Mouse (Mus musculus): ENCODE measurements at regions not wholly inside any gene's neighbourhood (a gene's known extent, or its start where the extent isn't known, plus 50 kb on each side); places are given as distances from the start of the nearest gene placed in this dataset.

- no peak overlapping the region for H3K27ac ChIP-seq
- 70% methylated on average over 3 of the region's 3 CpGs for WGBS
- H3K4me1 ChIP-seq: no peaks in the 10 kb centered on the region
- H3K4me3 ChIP-seq: no peak overlapping the region
- no peak for ATAC-seq (ENCODE audit: low FRiP score)
- H3K4me2 ChIP-seq (replicated peaks): no peak overlapping the region
- no peak overlapping the region for H3K9ac ChIP-seq
- no peaks in the 10 kb centered on the region for H3K27me3 ChIP-seq
- H3K36me3 ChIP-seq: no peaks in the 10 kb centered on the region
- no peaks in the 10 kb centered on the region for H3K9me3 ChIP-seq (replicated peaks)
These were observed 194.5 kb upstream of the Paip1 start for GRCm38 (mm10) chr13:119233869-119234268.

DNA sequence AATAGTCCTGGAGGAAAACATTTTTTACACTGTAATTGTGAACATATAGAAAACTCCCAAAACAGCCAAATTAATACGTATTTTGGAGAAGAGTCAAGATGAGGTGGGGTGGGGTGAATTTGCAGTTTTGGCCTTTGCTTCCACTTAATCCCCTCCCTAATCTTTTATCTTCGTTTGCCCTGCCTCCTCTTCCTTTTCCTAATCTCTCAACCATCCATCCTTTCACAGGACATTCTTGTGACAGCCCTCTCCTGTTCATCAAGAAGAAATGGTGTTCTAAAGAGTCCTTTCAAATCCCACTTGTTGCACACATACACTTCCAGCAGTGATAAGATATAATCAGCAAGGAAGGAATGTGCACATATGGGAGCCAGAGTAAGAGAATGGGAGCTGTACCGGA, 186.0 kb upstream of the Paip1 start:
- ATAC-seq (ENCODE audit: low FRiP score): no peak
- 65% methylated on average over 3 of the region's 3 CpGs for WGBS
- no peaks in the 10 kb centered on the region for H3K4me1 ChIP-seq

GRCm38 (mm10) chr13:119247101-119247500, 181.3 kb upstream of the Paip1 start:
- H3K4me3 ChIP-seq: no peak overlapping the region
- no peak overlapping the region for H3K9ac ChIP-seq
- no peak for ATAC-seq (ENCODE audit: low FRiP score)
- no peaks in the 10 kb centered on the region for H3K36me3 ChIP-seq
- 92% methylated on average over 2 of the region's 2 CpGs for WGBS
- no peaks in the 10 kb centered on the region for H3K9me3 ChIP-seq (replicated peaks)
- H3K4me2 ChIP-seq (replicated peaks): no peak overlapping the region
- no peak overlapping the region for H3K27ac ChIP-seq
- no peaks in the 10 kb centered on the region for H3K4me1 ChIP-seq
- H3K27me3 ChIP-seq: no peaks in the 10 kb centered on the region

More for the DNA sequence above, 186.0 kb upstream of the Paip1 start:
- Histone ChIP-seq H3K4me2 (replicated peaks) (no peak overlapping the region), H3K4me3 (no peak overlapping the region), H3K36me3 (no peaks in the 10 kb centered on the region), H3K9ac (no peak overlapping the region), H3K27me3 (no peaks in the 10 kb centered on the region), H3K9me3 (replicated peaks) (no peaks in the 10 kb centered on the region), H3K27ac (no peak overlapping the region)

DNA sequence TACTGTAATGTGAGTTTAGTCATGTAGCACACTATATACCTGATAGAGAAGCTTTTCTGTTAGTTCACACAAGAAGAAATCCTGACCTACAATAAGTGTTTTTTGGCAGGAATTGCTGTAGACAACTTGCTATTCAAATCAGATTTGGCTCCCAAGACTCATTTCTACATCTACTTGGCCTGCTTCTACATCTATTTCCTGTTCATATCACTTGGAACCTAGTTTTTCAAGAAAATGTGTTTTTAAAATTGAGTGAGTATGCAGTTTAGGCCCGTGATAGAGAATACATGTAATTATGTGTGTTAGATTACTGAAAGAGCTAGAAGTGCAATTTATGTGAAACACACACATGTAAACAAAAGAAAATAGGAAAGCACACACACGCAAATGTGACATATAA, 176.4 kb upstream of the Paip1 start:
- WGBS: 93% methylated on average over 2 of the region's 2 CpGs
- Histone ChIP-seq H3K4me3 (no peak overlapping the region), H3K9ac (no peak overlapping the region), H3K4me1 (no peaks in the 10 kb centered on the region), H3K27ac (no peak overlapping the region), H3K9me3 (replicated peaks) (no peaks in the 10 kb centered on the region), H3K27me3 (no peaks in the 10 kb centered on the region), H3K4me2 (replicated peaks) (no peak overlapping the region), H3K36me3 (no peaks in the 10 kb centered on the region)
- ATAC-seq (ENCODE audit: low FRiP score): no peak

DNA sequence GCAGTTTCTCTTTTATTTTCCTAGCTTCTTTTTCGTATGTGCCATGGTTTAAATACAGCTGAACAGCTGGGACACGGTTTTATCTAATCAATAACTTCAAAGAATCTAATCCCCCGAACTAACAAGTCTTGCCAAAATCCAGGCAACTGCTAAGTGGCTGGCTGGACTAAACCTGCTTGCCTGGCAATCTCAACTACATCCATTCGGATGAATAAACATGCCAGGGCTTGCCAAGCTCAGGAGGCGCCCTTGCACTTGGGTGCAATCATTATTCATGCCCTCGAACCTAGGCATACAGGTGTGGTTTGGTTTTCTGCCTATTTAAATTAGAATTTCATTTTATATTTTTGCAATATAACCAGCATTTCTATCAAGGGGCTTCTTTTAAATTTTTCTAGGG, 172.1 kb upstream of the Paip1 start:
- 71% methylated on average over 6 of the region's 6 CpGs for WGBS
- ATAC-seq (ENCODE audit: low FRiP score): no peak
- no peak overlapping the region for H3K27ac ChIP-seq
- no peak overlapping the region for H3K9ac ChIP-seq
- no peaks in the 10 kb centered on the region for H3K36me3 ChIP-seq
- no peak overlapping the region for H3K4me3 ChIP-seq
- no peaks in the 10 kb centered on the region for H3K27me3 ChIP-seq
- no peaks in the 10 kb centered on the region for H3K9me3 ChIP-seq (replicated peaks)
- no peak overlapping the region for H3K4me2 ChIP-seq (replicated peaks)
- H3K4me1 ChIP-seq: no peaks in the 10 kb centered on the region

GRCm38 (mm10) chr13:119258515-119258914, 169.9 kb upstream of the Paip1 start:
- Histone ChIP-seq H3K9me3 (replicated peaks) (no peaks in the 10 kb centered on the region), H3K4me1 (no peaks in the 10 kb centered on the region), H3K27ac (no peak overlapping the region), H3K36me3 (no peaks in the 10 kb centered on the region), H3K27me3 (no peaks in the 10 kb centered on the region), H3K4me2 (replicated peaks) (no peak overlapping the region), H3K9ac (no peak overlapping the region), H3K4me3 (no peak overlapping the region)
- 72% methylated on average over 9 of the region's 9 CpGs for WGBS
- no peak for ATAC-seq (ENCODE audit: low FRiP score)

- Histone ChIP-seq H3K27me3 (no peaks in the 10 kb centered on the region), H3K9me3 (replicated peaks) (no peaks in the 10 kb centered on the region), H3K4me3 (no peak overlapping the region), H3K27ac (no peak overlapping the region), H3K9ac (no peak overlapping the region), H3K36me3 (no peaks in the 10 kb centered on the region), H3K4me1 (no peaks in the 10 kb centered on the region), H3K4me2 (replicated peaks) (no peak overlapping the region)
- 62% methylated on average over 2 of the region's 2 CpGs for WGBS
- ATAC-seq (ENCODE audit: low FRiP score): no peak
These were observed 164.8 kb upstream of the Paip1 start for GRCm38 (mm10) chr13:119263561-119263960.

GRCm38 (mm10) chr13:119267608-119268300, 160.6 kb upstream of the Paip1 start:
- no peak overlapping the region for H3K4me3 ChIP-seq
- ATAC-seq (ENCODE audit: low FRiP score): no peak
- no peak overlapping the region for H3K9ac ChIP-seq
- H3K4me2 ChIP-seq (replicated peaks): no peak overlapping the region
- no peaks in the 10 kb centered on the region for H3K4me1 ChIP-seq
- no peaks in the 10 kb centered on the region for H3K9me3 ChIP-seq (replicated peaks)
- H3K27ac ChIP-seq: no peak overlapping the region
- no peaks in the 10 kb centered on the region for H3K27me3 ChIP-seq
- 92% methylated on average over 4 of the region's 4 CpGs for WGBS
- no peaks in the 10 kb centered on the region for H3K36me3 ChIP-seq

- ATAC-seq (ENCODE audit: low FRiP score): no peak
- no peaks in the 10 kb centered on the region for H3K9me3 ChIP-seq (replicated peaks)
- no peaks in the 10 kb centered on the region for H3K4me1 ChIP-seq
- H3K36me3 ChIP-seq: no peaks in the 10 kb centered on the region
- H3K27ac ChIP-seq: no peak overlapping the region
- H3K27me3 ChIP-seq: no peaks in the 10 kb centered on the region
- WGBS: 85% methylated on average over 10 of the region's 10 CpGs
- H3K4me2 ChIP-seq (replicated peaks): no peak overlapping the region
- H3K9ac ChIP-seq: no peak overlapping the region
- no peak overlapping the region for H3K4me3 ChIP-seq
These were observed 160.1 kb upstream of the Paip1 start for GRCm38 (mm10) chr13:119268301-119268675.

DNA sequence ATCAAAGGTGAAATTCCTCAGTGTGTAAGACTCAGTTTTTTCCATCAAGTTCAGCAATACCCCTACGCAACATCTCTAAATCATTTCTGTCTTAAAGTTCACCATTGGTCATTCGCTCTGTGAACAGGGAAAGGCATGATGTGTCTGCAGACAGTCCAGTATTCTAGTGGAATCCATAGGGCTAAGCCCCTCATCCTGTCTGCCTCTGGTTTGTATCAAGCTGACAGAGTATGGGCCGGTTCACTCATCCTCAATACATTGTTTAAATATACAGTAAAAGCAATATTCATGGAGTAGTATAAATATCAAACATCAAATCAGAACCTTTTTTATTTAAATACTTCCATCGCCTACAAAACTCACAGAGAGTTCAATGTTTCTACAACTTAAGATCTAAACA, 152.9 kb upstream of the Paip1 start:
- Histone ChIP-seq H3K4me3 (no peak overlapping the region), H3K4me1 (no peaks in the 10 kb centered on the region), H3K9ac (no peak overlapping the region), H3K27me3 (no peaks in the 10 kb centered on the region), H3K4me2 (replicated peaks) (no peak overlapping the region), H3K36me3 (no peaks in the 10 kb centered on the region), H3K27ac (no peak overlapping the region), H3K9me3 (replicated peaks) (no peaks in the 10 kb centered on the region)
- WGBS: 94% methylated on average over 4 of the region's 4 CpGs
- ATAC-seq (ENCODE audit: low FRiP score): no peak

DNA sequence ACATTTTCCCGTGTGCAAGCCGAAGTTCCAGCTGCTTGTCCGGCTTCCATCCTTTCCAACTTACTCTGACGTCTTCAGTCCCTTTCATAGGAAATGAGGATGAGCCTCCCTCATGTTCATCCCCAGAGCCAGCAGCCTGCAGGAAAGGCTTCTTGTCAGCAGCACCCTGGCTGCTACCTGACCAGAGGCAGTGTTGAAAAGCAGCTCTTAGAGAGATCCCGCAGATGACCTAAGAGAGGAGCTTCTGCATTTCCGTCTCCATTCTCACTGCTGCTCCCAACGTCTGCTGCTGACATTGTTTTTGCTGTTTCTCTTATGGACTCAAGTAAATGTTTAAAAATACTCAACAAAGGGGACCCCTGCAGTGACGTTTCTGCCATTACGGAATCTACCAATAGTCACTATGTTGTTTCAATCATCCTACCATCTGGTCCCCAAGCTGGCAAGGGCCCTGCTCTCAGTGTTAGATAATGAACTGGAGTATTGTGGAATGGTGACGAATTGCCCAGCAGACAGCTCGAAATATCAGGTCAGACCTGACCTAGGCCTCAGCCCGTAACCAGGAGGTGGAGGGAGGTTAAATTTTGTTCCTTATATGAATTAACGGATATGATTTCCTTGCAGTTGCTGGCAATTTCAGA, 151.0 kb upstream of the Paip1 start:
- Histone ChIP-seq H3K4me3 (no peak overlapping the region), H3K4me1 (no peaks in the 10 kb centered on the region), H3K27me3 (no peaks in the 10 kb centered on the region), H3K36me3 (no peaks in the 10 kb centered on the region), H3K9ac (no peak overlapping the region), H3K4me2 (replicated peaks) (no peak overlapping the region), H3K27ac (no peak overlapping the region), H3K9me3 (replicated peaks) (no peaks in the 10 kb centered on the region)
- 60% methylated on average over 13 of the region's 13 CpGs for WGBS
- no peak for ATAC-seq (ENCODE audit: low FRiP score)

GRCm38 (mm10) chr13:119279449-119279848, 149.0 kb upstream of the Paip1 start:
- Histone ChIP-seq H3K9me3 (replicated peaks) (no peaks in the 10 kb centered on the region), H3K27me3 (no peaks in the 10 kb centered on the region), H3K27ac (no peak overlapping the region), H3K4me2 (replicated peaks) (no peak overlapping the region), H3K36me3 (no peaks in the 10 kb centered on the region), H3K4me1 (no peaks in the 10 kb centered on the region), H3K9ac (no peak overlapping the region), H3K4me3 (no peak overlapping the region)
- 91% methylated on average over 8 of the region's 8 CpGs for WGBS
- ATAC-seq (ENCODE audit: low FRiP score): no peak

DNA sequence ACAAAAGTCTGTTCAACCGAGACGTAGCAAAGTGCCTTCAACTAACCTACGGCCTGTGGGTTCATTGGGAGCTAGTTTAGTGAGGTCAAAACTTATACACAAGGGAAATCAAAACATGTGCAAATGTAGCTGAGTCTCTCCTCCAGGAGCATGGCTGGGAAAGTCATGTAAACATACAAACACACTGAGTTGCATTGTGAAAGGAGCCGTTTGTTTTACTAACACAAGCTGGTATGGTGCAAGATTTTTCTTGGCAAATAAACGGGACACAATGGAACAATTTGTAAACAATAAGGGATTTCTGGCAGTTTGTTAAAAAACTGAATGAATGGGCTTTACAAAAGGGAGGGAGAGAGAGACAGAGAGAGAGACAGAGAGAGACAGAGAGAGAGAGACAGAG, 147.8 kb upstream of the Paip1 start:
- ATAC-seq (ENCODE audit: low FRiP score): no peak
- H3K4me2 ChIP-seq (replicated peaks): no peak overlapping the region
- WGBS: 73% methylated on average over 5 of the region's 5 CpGs
- no peak overlapping the region for H3K4me3 ChIP-seq
- H3K36me3 ChIP-seq: no peaks in the 10 kb centered on the region
- H3K4me1 ChIP-seq: no peaks in the 10 kb centered on the region
- no peaks in the 10 kb centered on the region for H3K27me3 ChIP-seq
- no peak overlapping the region for H3K27ac ChIP-seq
- no peaks in the 10 kb centered on the region for H3K9me3 ChIP-seq (replicated peaks)
- no peak overlapping the region for H3K9ac ChIP-seq

Data from hindbrain, embryonic 12.5 days (tissue).